Mouse (Mus musculus) gastrocnemius, adult 2 months (tissue): ENCODE measurements at regions not wholly inside any gene's neighbourhood (a gene's known extent, or its start where the extent isn't known, plus 50 kb on each side); places are given as distances from the start of the nearest gene placed in this dataset.

Experiments used
- DNase-seq: peaks from one replicate; pipeline ENCODE4 v3.0.0; 2022
- H3K27ac ChIP-seq: fragments of 200-600 bp; 2 replicates; pipeline ENCODE4 v1.8.1; 2022; ENCODE audit warnings: mild to moderate bottlenecking
- H3K4me3 ChIP-seq: fragments of 200-600 bp; 2 replicates; pipeline ENCODE4 v1.8.1; 2022; ENCODE audit warnings: mild to moderate bottlenecking, moderate library complexity
- CTCF ChIP-seq: fragments of 200-600 bp; IDR thresholded peaks from 2 replicates; pipeline ENCODE4 v1.8.1; 2022; ENCODE audit warnings: antibody characterized with exemption, mild to moderate bottlenecking, moderate library complexity
- intact Hi-C: fragments of 180-260 bp; cut with DNase I; formaldehyde crosslinking; loops from one replicate; pipeline ENCODE4 v1.15.1; 2025

GRCm38 (mm10) chr14:62023022-62023421 lies 269.4 kb upstream of the Rnaseh2b start:
- intact Hi-C loops, result no loop called here
- TF ChIP-seq CTCF, result no peak
- no peak for DNase-seq
- Histone ChIP-seq H3K4me3 (no peak overlapping the region), H3K27ac (no peak overlapping the region)

DNA sequence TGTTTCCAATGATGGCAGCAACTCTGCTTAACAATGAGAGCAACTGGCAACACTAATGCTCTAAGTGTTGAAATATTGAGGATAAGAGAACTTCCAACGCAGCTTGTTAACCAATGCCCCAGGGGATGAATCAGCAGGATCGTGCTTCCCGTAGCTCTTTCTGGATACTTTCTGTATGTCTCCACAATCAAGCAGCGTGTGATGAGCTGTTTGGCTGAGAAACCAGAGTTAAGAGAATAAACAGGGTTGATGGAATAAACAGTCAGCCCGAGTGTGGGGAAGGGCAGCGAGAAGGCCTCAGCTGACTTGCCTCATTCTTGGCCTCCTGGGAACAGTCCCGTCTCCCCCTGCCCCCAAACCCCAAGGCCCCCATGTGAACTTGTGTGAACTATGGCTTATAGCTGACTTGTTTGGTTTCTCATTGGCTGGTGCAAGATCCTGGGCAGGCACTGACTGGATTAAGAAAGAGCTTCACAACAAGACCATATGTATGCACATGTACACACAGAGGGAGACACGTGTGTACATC lies 264.6 kb upstream of the Rnaseh2b start:
- Histone ChIP-seq H3K27ac (no peak overlapping the region), H3K4me3 (no peak overlapping the region)
- intact Hi-C loops, result no loop called here
- no peak for TF ChIP-seq CTCF
- no peak for DNase-seq

DNA sequence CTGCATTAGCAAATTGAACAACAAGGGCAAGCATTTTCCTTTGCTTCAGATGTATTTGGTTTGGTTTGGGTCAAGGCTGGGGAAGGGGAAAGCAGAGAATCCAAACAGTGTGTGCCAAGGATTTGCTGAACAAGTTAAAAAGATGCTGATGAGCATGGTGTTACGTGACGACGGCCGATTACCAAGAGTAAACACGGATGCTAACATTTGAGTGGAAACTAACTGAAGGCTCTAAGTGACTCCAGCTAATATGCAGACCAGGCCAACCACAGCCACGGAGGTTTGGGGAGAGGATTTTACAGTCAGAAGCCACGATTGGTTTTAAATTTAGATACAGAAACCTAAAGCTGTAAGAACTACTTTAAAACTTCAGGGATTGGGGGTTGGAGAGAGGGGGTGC lies 262.3 kb upstream of the Rnaseh2b start:
- intact Hi-C loops, result no loop called here
- TF ChIP-seq CTCF, result no peak
- H3K27ac ChIP-seq, result no peak overlapping the region
- no peak overlapping the region for H3K4me3 ChIP-seq
- no peak for DNase-seq

- no peak overlapping the region for H3K4me3 ChIP-seq
- no peak overlapping the region for H3K27ac ChIP-seq
- DNase-seq, result no peak
- intact Hi-C loops, result no loop called here
- no peak for TF ChIP-seq CTCF
Measured at GRCm38 (mm10) chr14:62033661-62034060, 258.7 kb upstream of the Rnaseh2b start.

DNA sequence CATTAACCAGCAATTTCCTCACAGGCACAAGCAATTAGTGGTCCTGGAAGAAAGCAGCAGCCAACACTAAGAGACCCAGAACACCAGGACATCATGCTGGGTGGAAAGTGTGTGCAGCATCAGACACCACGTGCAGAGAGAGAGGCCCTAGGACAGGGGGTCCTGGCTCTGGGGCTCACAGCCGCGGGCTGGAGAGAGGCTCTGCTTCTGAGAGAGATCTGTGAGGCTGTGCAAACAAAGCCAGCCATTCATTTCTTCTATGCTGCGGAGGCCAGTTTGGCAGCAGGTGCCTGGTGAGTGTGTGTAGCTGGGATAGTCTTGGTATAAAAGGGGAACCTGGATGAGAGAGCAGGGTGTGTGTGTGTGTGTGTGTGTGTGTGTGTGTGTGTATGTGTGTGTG lies 257.7 kb upstream of the Rnaseh2b start:
- Histone ChIP-seq H3K4me3 (no peak overlapping the region), H3K27ac (no peak overlapping the region)
- no peak for DNase-seq
- intact Hi-C loops, result no loop called here
- no peak for TF ChIP-seq CTCF

GRCm38 (mm10) chr14:62035416-62035815 lies 257.0 kb upstream of the Rnaseh2b start:
- no peak for DNase-seq
- H3K4me3 ChIP-seq, result no peak overlapping the region
- intact Hi-C loops, result no loop called here
- no peak for TF ChIP-seq CTCF
- no peak overlapping the region for H3K27ac ChIP-seq

- H3K4me3 ChIP-seq, result no peak overlapping the region
- DNase-seq, result no peak
- no peak for TF ChIP-seq CTCF
- H3K27ac ChIP-seq, result no peak overlapping the region
- intact Hi-C loops, result no loop called here
Measured at GRCm38 (mm10) chr14:62037514-62037913, 254.9 kb upstream of the Rnaseh2b start.

DNA sequence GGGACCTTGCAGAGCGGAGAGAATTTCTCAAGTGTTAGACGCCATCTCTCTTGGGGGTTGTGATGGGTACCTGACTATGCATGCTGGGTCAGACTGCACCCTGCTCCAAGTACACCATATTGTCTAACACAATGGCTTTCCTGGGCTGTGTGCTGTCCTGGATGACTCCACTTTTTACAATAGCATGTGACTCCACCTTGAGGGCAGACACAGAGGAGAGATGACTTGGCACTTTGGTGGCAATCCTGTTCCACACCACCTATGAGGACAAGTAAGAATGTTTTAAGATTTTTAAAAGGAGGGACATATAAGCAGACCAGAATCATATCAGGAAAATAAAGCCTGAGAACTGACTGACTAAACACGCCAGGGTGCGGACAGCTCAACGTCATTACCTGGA lies 254.5 kb upstream of the Rnaseh2b start:
- DNase-seq, result no peak
- Histone ChIP-seq H3K4me3 (no peak overlapping the region), H3K27ac (no peak overlapping the region)
- no peak for TF ChIP-seq CTCF
- intact Hi-C loops, result no loop called here

DNA sequence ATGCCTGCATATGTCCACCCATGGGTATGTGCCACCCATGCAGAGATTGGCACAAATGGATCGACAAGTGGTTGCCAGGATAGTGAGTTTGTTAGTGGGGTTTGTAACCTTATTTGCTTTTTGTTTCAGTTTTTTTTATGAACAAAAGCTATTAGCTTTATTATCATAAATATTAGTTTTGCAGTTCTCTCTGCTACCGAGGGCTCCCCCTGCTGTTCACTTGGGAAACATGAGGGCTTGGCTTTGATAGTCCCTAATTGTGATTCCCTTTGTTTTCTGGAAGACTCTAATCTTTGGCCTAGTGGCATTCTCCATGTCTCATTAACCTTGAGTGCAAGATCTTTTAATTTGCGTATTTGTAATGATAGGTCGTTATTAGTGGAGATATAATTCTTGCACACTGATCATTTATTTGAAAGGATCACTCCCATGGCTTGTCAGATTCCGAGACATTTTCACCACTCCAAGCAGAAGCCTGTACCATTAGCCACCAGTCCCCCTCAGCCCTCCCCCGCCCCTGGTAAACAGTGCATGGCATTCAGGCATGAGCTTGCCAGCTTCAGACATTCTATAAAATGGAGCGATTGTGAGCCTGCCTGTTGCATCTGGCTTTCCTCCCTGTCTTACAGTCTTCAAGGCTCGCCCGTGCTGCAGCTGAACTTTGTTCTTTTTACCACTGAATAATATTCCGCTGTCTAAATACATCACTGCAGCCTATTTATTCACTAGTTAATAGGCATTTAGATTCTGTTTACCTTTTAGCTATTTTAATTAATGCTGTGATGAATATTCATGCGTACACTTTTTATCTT lies 249.9 kb upstream of the Rnaseh2b start:
- intact Hi-C loops, result loop anchor here (1.0 to 10.0 kb wide), 3 partner anchors 358 to 471 kb away; no protein-coding TSS in a partner anchor
- peak; percentile 91 for TF ChIP-seq CTCF
- Histone ChIP-seq H3K4me3 (no peak overlapping the region), H3K27ac (no peak overlapping the region)
- peak; percentile 68 for DNase-seq

GRCm38 (mm10) chr14:62043117-62043422 lies 249.3 kb upstream of the Rnaseh2b start:
- Histone ChIP-seq H3K4me3 (no peak overlapping the region), H3K27ac (no peak overlapping the region)
- no peak for DNase-seq
- TF ChIP-seq CTCF, result no peak
- intact Hi-C loops, result loop anchor here (2.0 to 10.0 kb wide), 2 partner anchors 358 to 392 kb away; no protein-coding TSS in a partner anchor

DNA sequence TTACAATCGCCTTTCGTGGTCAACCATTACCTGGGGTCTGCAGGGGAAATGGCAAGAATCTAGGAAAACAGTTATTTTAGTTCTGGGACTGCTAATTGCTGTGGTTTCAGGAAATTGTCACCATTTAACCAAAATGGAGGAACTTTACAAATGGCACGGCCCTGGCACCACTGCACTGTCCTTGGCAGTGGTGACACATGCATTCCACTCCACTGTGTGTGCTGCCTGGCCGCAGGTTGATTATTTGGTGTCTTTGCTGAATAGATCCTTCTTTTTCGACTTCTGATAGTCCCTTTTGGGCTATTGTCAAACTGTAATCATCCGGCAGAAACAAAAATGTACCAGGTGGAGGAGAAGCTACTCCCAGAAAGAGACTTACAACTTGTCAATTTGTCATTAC lies 241.4 kb upstream of the Rnaseh2b start:
- TF ChIP-seq CTCF, result no peak
- Histone ChIP-seq H3K27ac (no peak overlapping the region), H3K4me3 (no peak overlapping the region)
- intact Hi-C loops, result no loop called here
- no peak for DNase-seq

- no peak for TF ChIP-seq CTCF
- DNase-seq, result no peak
Measured at GRCm38 (mm10) chr14:62051923-62052322, 240.5 kb upstream of the Rnaseh2b start.

DNA sequence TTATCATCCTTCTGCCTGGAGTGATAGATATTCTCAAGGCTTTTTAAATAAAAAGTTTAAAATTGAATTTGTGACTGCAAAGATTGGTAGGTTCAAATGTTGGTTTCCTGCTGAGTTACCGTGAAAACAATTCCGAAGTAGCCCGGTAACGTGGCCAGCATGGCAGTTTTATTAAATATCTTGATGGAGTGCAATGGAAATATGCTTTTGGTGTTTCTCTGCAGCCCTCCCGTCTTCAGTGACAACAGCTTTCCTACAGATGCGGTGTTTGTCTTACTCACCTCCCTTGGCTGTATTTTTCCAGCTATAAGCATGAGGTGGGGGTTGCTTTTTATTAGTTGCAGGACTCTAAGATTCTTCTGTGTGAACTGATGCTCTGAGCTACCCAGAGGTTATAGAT lies 239.4 kb upstream of the Rnaseh2b start:
- no peak for TF ChIP-seq CTCF
- intact Hi-C loops, result no loop called here
- DNase-seq, result no peak

More at GRCm38 (mm10) chr14:62051923-62052322, 240.5 kb upstream of the Rnaseh2b start:
- intact Hi-C loops, result no loop called here
- Histone ChIP-seq H3K4me3 (no peak overlapping the region), H3K27ac (no peak overlapping the region)

GRCm38 (mm10) chr14:62057096-62057495 lies 235.3 kb upstream of the Rnaseh2b start:
- DNase-seq, result no peak
- no peak overlapping the region for H3K4me3 ChIP-seq
- H3K27ac ChIP-seq, result no peak overlapping the region
- no peak for TF ChIP-seq CTCF
- intact Hi-C loops, result no loop called here

More for the DNA sequence above, 239.4 kb upstream of the Rnaseh2b start:
- Histone ChIP-seq H3K4me3 (no peak overlapping the region), H3K27ac (no peak overlapping the region)
